Mouse (Mus musculus) bone marrow, adult 2 months (tissue): ENCODE results near the gene Ubxn7.

ENCODE experiments used
- CTCF ChIP-seq: fragments of 200-500 bp; IDR thresholded peaks from 2 replicates; pipeline ENCODE4 v1.5.1; 2011; ENCODE audit warnings: low read length, control low read depth; ENCODE audit not compliant: control insufficient read depth, insufficient read depth
- POLR2A ChIP-seq: fragments of 200-500 bp; IDR thresholded peaks from 2 replicates; pipeline ENCODE4 v1.6.1; 2011; ENCODE audit warnings: low read depth, mild to moderate bottlenecking, control low read depth, low read length, borderline replicate concordance; ENCODE audit not compliant: control insufficient read depth

GRCm38 (mm10) chr16:32389841-32390240 lies 57.8 kb downstream of the Ubxn7 start:
- TF ChIP-seq CTCF = no peak
- no peak for TF ChIP-seq POLR2A
